ENCODE assay signal across 23 mouse cellular contexts in genomic region chr14:74392419-74392818, GRCm38 (mm10).
"Had no signal": no experiment of that assay in that cellular context is flagged by ENCODE, and none has a peak within 500 bp of the region (broad histone marks: within the 10 kb centered on the region; RNA-seq: fewer than 3 reads in every experiment).

No protein-coding gene starts in this region.

- DNase-seq: forebrain, postnatal 0 days; gastrocnemius, postnatal 14 days; gastrocnemius, postnatal 36 days; heart, adult 18-20 months; heart, postnatal 14 days; heart, postnatal 36 days; kidney, adult 11 months; kidney, adult 2 months; kidney, postnatal 14 days; layer of hippocampus, adult 9-11 months; layer of hippocampus, postnatal 36 days; left cerebral cortex, postnatal 4 days had no signal

- H3K27ac ChIP-seq: heart, embryonic 13.5 days; heart, embryonic 15.5 days; hindbrain, embryonic 13.5 days; hindbrain, embryonic 15.5 days; hindbrain, postnatal 0 days; limb, embryonic 13.5 days; limb, embryonic 15.5 days; liver, embryonic 12.5 days; liver, embryonic 14.5 days had no signal

- H3K4me1 ChIP-seq: heart, embryonic 13.5 days; heart, embryonic 15.5 days; hindbrain, embryonic 13.5 days; hindbrain, embryonic 15.5 days; limb, embryonic 15.5 days; liver, embryonic 12.5 days had no signal

- H3K9ac ChIP-seq: forebrain, postnatal 0 days; heart, embryonic 13.5 days; heart, embryonic 15.5 days; hindbrain, embryonic 13.5 days; hindbrain, embryonic 15.5 days; limb, embryonic 13.5 days; limb, embryonic 15.5 days; liver, embryonic 12.5 days; liver, embryonic 14.5 days had no signal

- H3K4me2 ChIP-seq: heart, embryonic 11.5 days; heart, embryonic 13.5 days; heart, embryonic 15.5 days; hindbrain, embryonic 13.5 days; hindbrain, embryonic 15.5 days; limb, embryonic 13.5 days; limb, embryonic 15.5 days; liver, embryonic 12.5 days had no signal

- H3K27me3 ChIP-seq: heart, embryonic 13.5 days; heart, embryonic 15.5 days; hindbrain, embryonic 13.5 days; hindbrain, embryonic 15.5 days; limb, embryonic 13.5 days; limb, embryonic 15.5 days; liver, embryonic 12.5 days had no signal

- H3K36me3 ChIP-seq: heart, embryonic 13.5 days; heart, embryonic 15.5 days; hindbrain, embryonic 13.5 days; hindbrain, embryonic 15.5 days; limb, embryonic 13.5 days; limb, embryonic 15.5 days; liver, embryonic 12.5 days had no signal

- H3K4me3 ChIP-seq: heart, embryonic 13.5 days; heart, embryonic 15.5 days; hindbrain, embryonic 13.5 days; hindbrain, embryonic 15.5 days; limb, embryonic 13.5 days; limb, embryonic 15.5 days; liver, embryonic 12.5 days had no signal

- H3K9me3 ChIP-seq: heart, embryonic 13.5 days; heart, embryonic 15.5 days; hindbrain, embryonic 13.5 days; hindbrain, embryonic 15.5 days; limb, embryonic 13.5 days; limb, embryonic 15.5 days; liver, embryonic 12.5 days had no signal

- ATAC-seq: forebrain, postnatal 0 days; hindbrain, postnatal 0 days; intestine, embryonic 16.5 days; liver, embryonic 12.5 days had no signal
